Mouse (Mus musculus) midbrain, postnatal 0 days (tissue): ENCODE data around the gene Mical2. TPM values are rescaled to one million over a fixed set of nuclear protein-coding genes. Genes with fewer than 3 reads are reported as not detected.

ENCODE experiments used
- ATAC-seq: fragments of 200-750 bp; cut with Nextera tagmentation; 2 replicates; pipeline ENCODE4 v1.8.0; 2017; ENCODE audit warnings: moderate number of reproducible peaks, mild to moderate bottlenecking, moderate TSS enrichment, moderate library complexity; ENCODE audit not compliant: low FRiP score
- DNase-seq: peaks from one replicate; pipeline ENCODE4 v3.0.0-alpha.2; 2015; ENCODE audit warnings: low spot score
- H3K27ac ChIP-seq: fragments of 300-500 bp; sonication (generic); 2 replicates; pipeline ENCODE4 v1.5.1; 2014; ENCODE audit warnings: low read depth, mild to moderate bottlenecking, low read length, mixed read lengths
- H3K27me3 ChIP-seq: fragments of 300-500 bp; sonication (generic); 2 replicates; pipeline ENCODE4 v1.6.1; 2014; ENCODE audit warnings: low read length, control low read depth, mixed read lengths; ENCODE audit not compliant: insufficient read depth
- H3K36me3 ChIP-seq: fragments of 300-500 bp; sonication (generic); 2 replicates; pipeline ENCODE4 v1.6.1; 2014; ENCODE audit warnings: low read length, control low read depth, mixed read lengths; ENCODE audit not compliant: insufficient read depth
- H3K4me1 ChIP-seq: fragments of 300-500 bp; sonication (generic); 2 replicates; pipeline ENCODE4 v1.6.1; 2014; ENCODE audit warnings: mild to moderate bottlenecking, control low read depth, antibody characterized with exemption, low read length, mixed read lengths; ENCODE audit not compliant: insufficient read depth
- H3K4me2 ChIP-seq: fragments of 300-500 bp; sonication (generic); 2 replicates; pipeline ENCODE4 v1.6.1; 2014; ENCODE audit warnings: low read depth, mild to moderate bottlenecking, low read length, mixed read lengths; ENCODE audit not compliant: poor library complexity, severe bottlenecking
- H3K4me3 ChIP-seq: fragments of 300-500 bp; sonication (generic); 2 replicates; pipeline ENCODE4 v1.5.1; 2014; ENCODE audit warnings: low read depth, mild to moderate bottlenecking, low read length, moderate library complexity
- H3K9ac ChIP-seq: fragments of 300-500 bp; sonication (generic); replicated peaks from 2 replicates; pipeline ENCODE4 v1.6.1; 2014; ENCODE audit warnings: mild to moderate bottlenecking, low read length, moderate library complexity, mixed read lengths; ENCODE audit not compliant: poor library complexity, severe bottlenecking
- H3K9me3 ChIP-seq: fragments of 300-500 bp; sonication (generic); 2 replicates; pipeline ENCODE4 v1.6.1; 2016; ENCODE audit warnings: low read length, control low read depth
- CTCF ChIP-seq: IDR thresholded peaks from 2 replicates; pipeline ENCODE4 v1.5.1; 2016; ENCODE audit warnings: antibody characterized with exemption, mild to moderate bottlenecking
- WGBS: fragments of 180-500 bp; shearing (Covaris S2); extraction: QIAGEN DNeasy Blood & Tissue Kit; methylation state at CpG from one replicate; pipeline ENCODE4 v1.1.7; 2014; 5-methylcytosine and 5-hydroxymethylcytosine counted together
- polyA plus RNA-seq: library from polyadenylated mRNA; unstranded; fragments of >200 nt; fragmentation: Nextera tagmentation; extraction: Ambion mirVana; gene quantifications from 2 replicates; pipeline ENCODE4 v1.2.1, GENCODE M21; 2015
- total RNA-seq: library from RNA; depleted of rRNA; stranded (reverse); fragments of >200 nt; gene quantifications from 2 replicates; pipeline ENCODE4 v1.2.3, GENCODE M21; 2014

Gene Mical2
- total and polyA plus RNA-seq, 2 experiments from 2014 or later: 6.2 to 11.0 TPM

- 57% methylated on average over 2 of the region's 2 CpGs for WGBS
- ATAC-seq (no peak), DNase-seq (no peak)
- Histone ChIP-seq H3K9me3 (no peaks in the 10 kb centered on the region), H3K4me3 (no peak overlapping the region), H3K9ac (no peak overlapping the region), H3K36me3 (no peaks in the 10 kb centered on the region), H3K4me1 (no peaks in the 10 kb centered on the region), H3K27ac (no peak overlapping the region), H3K27me3 (no peaks in the 10 kb centered on the region), H3K4me2 (no peak overlapping the region)
- TF ChIP-seq CTCF: no peak
Measured at GRCm38 (mm10) chr7:112275883-112276282, 50.2 kb downstream of the Mical2 start.

- Histone ChIP-seq H3K9me3 (no peaks in the 10 kb centered on the region), H3K27ac (no peak overlapping the region), H3K4me1 (no peaks in the 10 kb centered on the region), H3K4me2 (no peak overlapping the region), H3K4me3 (no peak overlapping the region), H3K9ac (no peak overlapping the region), H3K36me3 (no peaks in the 10 kb centered on the region), H3K27me3 (no peaks in the 10 kb centered on the region)
- ATAC-seq (no peak), DNase-seq (no peak)
- TF ChIP-seq CTCF: no peak
- WGBS: 89% methylated on average over 4 of the region's 4 CpGs
Measured at GRCm38 (mm10) chr7:112276823-112277222, 51.2 kb downstream of the Mical2 start.

- Histone ChIP-seq H3K9ac (no peak overlapping the region), H3K4me2 (no peak overlapping the region), H3K36me3 (no peaks in the 10 kb centered on the region), H3K9me3 (no peaks in the 10 kb centered on the region), H3K27ac (no peak overlapping the region), H3K27me3 (no peaks in the 10 kb centered on the region), H3K4me1 (no peaks in the 10 kb centered on the region), H3K4me3 (no peak overlapping the region)
- no peak for DNase-seq
- 71% methylated on average over 4 of the region's 4 CpGs for WGBS
- ATAC-seq: no peak
- TF ChIP-seq CTCF: no peak
Measured at GRCm38 (mm10) chr7:112278648-112279047, 53.0 kb downstream of the Mical2 start.

GRCm38 (mm10) chr7:112280474-112280873 lies 54.8 kb downstream of the Mical2 start:
- ATAC-seq (no peak), DNase-seq (no peak)
- WGBS: 69% methylated on average over 3 of the region's 3 CpGs
- Histone ChIP-seq H3K36me3 (no peaks in the 10 kb centered on the region), H3K27me3 (no peaks in the 10 kb centered on the region), H3K27ac (no peak overlapping the region), H3K4me1 (no peaks in the 10 kb centered on the region), H3K4me2 (no peak overlapping the region), H3K9ac (no peak overlapping the region), H3K4me3 (no peak overlapping the region), H3K9me3 (no peaks in the 10 kb centered on the region)
- no peak for TF ChIP-seq CTCF

GRCm38 (mm10) chr7:112283606-112284310 lies 58.1 kb downstream of the Mical2 start:
- ATAC-seq: no peak

GRCm38 (mm10) chr7:112285573-112285972 lies 59.9 kb downstream of the Mical2 start:
- no peak for DNase-seq
- no peaks in the 10 kb centered on the region for H3K9me3 ChIP-seq
- H3K4me1 ChIP-seq: no peaks in the 10 kb centered on the region
- no peak overlapping the region for H3K27ac ChIP-seq
- no peak overlapping the region for H3K9ac ChIP-seq
- H3K36me3 ChIP-seq: no peaks in the 10 kb centered on the region
- no peaks in the 10 kb centered on the region for H3K27me3 ChIP-seq
- no peak for ATAC-seq
- WGBS: 91% methylated on average over 8 of the region's 8 CpGs
- H3K4me2 ChIP-seq: no peak overlapping the region
- no peak overlapping the region for H3K4me3 ChIP-seq
- TF ChIP-seq CTCF: no peak

More at GRCm38 (mm10) chr7:112283606-112284310, 58.1 kb downstream of the Mical2 start:
- H3K27ac ChIP-seq: no peak overlapping the region
- H3K4me1 ChIP-seq: no peaks in the 10 kb centered on the region
- DNase-seq: no peak
- TF ChIP-seq CTCF: no peak
- 82% methylated on average over 9 of the region's 9 CpGs for WGBS
- H3K4me3 ChIP-seq: no peak overlapping the region
- no peaks in the 10 kb centered on the region for H3K9me3 ChIP-seq
- H3K27me3 ChIP-seq: no peaks in the 10 kb centered on the region
- no peak overlapping the region for H3K4me2 ChIP-seq
- no peak overlapping the region for H3K9ac ChIP-seq
- H3K36me3 ChIP-seq: no peaks in the 10 kb centered on the region
